Mouse (Mus musculus) lung, adult 18-20 months (tissue): ENCODE results near the gene Tpsg1.
A peak's percentile ranks its signal among the peaks of the same experiment; 100 is the strongest.

ENCODE experiments used
- DNase-seq, 2 experiments: peaks; one replicate each; pipeline ENCODE4 v3.0.0; 2022; ENCODE audit warnings: mixed read lengths in 2 of 2

Tpsg1 gene

GRCm38 (mm10) chr17:25408302-25408999, 39.4 kb downstream of the Tpsg1 start:
- no peak for DNase-seq

DNA sequence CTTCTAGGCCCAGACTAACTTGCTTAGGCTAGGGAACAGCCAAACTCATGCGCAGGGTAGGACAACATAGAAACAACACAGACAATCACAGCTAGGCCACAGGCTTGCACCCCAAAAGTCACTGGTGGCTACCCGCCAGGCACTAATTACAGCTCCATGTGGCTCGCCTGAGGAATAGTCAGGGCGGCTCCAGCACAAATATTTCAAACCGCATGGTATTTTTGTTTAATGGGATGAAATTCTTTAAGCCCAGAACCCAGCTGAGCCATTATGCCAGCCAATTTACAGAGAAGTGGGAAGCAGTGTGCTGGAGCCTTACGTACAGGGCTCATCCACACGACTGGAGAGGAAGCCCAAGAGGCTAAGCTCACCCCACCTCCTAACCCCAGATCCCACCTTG, 40.5 kb downstream of the Tpsg1 start:
- no peak for DNase-seq

- DNase-seq = no peak
These were observed 41.1 kb downstream of the Tpsg1 start for GRCm38 (mm10) chr17:25410180-25410579.

DNA sequence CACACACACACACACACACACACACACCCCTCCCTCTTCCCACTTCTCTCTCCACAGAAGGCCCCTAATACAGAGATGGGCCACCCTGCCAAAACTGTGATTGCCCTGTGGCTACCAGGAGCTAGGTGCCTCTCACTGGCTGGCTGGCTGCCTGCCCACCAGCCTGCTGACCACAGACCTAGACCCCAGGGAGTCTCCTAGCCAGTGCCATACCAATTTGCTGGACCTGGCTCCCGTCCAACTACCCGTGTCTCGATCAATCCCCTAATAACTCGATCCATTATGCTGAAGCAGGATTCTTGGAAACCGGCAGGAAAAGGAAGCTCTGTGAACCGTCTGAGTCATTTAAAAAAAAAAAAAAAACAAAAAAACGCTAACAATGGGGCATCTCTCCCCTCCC, 41.7 kb downstream of the Tpsg1 start:
- no peak for DNase-seq

DNA sequence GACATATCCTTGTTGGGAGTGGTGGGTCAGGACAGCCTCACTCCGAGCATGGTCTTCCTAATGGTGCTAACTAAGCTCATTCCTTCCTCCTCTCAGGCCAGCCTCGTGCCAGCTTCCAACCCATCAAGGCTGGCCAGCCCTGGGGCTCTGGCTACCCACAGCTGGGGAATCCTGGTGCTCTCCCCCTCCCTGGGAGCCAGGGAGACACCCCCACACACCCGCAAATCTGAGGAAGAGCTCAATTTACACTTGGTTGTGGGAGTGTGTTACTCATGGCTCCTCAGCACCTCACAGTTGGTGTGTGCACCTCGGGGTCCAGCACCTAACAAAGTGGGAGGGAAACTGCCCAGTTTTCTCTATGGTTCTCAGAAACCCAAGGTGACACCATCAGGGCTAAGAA, 42.2 kb downstream of the Tpsg1 start:
- no peak for DNase-seq

GRCm38 (mm10) chr17:25414209-25414608, 45.1 kb downstream of the Tpsg1 start:
- peak; percentile 19 to 53 for DNase-seq

DNA sequence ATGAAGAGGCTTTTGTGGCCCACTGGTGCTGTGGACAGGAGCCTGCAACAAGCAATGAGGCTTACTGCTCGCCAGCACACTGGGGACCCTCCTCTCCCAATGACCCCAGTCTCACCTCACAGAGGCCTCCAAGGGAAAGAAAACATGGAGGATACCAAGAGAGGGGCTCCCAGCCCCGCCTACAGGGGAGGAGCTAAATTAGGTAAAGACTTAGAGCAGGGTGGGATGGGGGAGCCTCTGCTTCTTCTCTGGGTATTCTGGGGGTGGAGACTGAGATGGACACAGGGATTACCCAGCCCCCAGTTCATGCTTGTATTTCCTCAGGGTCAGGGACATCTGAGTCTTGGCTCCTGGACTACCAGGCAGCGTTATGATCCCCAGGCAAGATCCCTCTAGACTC, 45.8 kb downstream of the Tpsg1 start:
- no peak for DNase-seq

DNA sequence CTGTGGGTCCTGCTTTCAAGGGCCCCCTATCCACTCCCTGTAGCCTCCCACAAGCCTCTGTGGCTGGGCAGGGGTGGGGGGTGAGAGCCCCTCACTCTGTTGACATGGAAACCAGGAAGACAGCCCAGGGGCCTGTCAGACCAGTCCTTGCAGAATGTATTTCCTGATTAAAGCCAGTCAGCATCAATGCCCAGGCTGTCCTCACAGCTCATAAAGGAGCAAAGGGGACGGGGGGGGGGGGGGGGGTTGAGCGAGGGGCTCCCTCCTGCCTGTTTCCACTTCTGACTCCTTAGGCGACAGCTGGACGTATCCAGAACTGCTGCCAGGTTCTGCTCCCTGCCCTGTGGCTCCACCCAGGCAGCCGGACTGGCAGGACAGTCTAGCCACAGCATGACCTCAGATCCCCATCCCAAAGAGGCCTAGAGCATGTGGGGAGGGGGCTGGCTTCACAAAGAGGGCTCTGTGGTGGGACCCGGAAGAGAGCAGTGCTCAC, 46.4 kb downstream of the Tpsg1 start:
- DNase-seq = no peak

DNA sequence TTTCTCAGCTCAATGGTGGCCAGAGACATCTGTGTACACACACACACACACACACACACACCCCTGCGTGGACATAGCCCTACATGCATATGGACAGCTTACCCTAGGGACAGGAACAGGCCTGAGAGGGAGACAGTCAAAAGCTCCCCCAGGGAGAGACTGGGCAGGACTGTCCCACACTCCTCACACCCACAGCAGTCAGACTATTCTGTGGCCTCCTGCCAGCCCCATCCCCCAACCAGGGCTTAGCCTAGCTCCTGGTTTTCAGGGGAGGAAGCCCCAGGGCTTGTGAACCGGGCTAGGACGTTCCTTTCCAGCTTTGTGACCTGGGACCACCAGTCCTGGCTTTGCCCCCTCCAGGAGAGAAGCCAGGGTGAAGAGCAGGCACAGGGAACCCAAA, 47.1 kb downstream of the Tpsg1 start:
- no peak for DNase-seq

- DNase-seq = no peak
These were observed 48.9 kb downstream of the Tpsg1 start for GRCm38 (mm10) chr17:25417990-25418389.

DNA sequence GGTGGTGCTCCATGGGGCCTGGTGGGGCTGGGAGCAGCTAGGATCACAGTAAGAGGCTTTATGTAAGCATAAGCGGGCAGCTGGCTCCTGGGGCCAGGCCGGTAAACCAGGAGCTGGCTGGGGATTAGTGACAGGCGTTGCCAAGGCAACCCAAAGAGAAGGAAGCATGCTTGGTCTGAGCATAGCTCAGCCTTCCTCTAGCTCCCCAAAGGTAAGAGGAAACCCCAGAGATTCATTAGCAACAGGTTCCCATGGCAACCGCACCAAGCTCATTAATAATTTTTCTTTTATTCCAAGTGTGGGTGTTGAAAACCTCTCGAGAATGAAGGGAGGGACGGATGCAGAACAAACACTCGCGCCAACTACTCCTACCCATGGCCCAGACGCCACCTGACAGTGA, 49.9 kb downstream of the Tpsg1 start:
- DNase-seq = peak in 1 of 2 experiments; percentile 27

DNA sequence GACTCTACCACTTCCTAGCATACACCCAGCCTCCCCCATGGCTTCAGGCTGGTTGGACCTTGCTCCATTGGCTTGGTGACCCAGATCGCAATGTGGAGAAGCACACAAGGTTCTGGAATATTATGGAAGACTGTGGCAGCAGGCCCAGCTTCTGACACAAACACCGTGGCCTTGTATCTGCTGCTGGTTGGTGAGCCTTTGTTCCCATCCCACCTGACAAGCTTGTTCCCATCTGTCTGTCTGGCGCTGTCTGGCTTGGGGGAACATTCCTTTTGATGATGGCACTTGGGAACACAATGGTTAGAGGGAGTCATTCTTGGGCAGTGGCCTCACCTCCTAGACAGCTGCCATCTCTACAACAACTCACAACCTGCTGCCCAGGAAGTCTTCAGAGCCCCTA, 51.9 kb downstream of the Tpsg1 start:
- DNase-seq = no peak
